Mouse (Mus musculus): ENCODE measurements around the gene Bag3.
"Not testable (repeated sequence)": the region's sequence is repeated elsewhere in the genome, so short reads cannot be mapped to it uniquely, and the experiment has no call there.

Bag3 gene

GRCm38 (mm10) chr7:128569429-128569828 lies 46.0 kb downstream of the Bag3 start:
- not testable (repeated sequence) for DNase-seq (ENCODE audit: low spot score)

GRCm38 (mm10) chr7:128569987-128570656 lies 46.7 kb downstream of the Bag3 start:
- no peak for DNase-seq (ENCODE audit: low spot score)

- DNase-seq (ENCODE audit: low spot score): not testable (repeated sequence)
Measured at GRCm38 (mm10) chr7:128570657-128571056, 47.2 kb downstream of the Bag3 start.

GRCm38 (mm10) chr7:128572030-128572429 lies 48.6 kb downstream of the Bag3 start:
- DNase-seq (ENCODE audit: low spot score): no peak

- DNase-seq (ENCODE audit: low spot score): no peak
Measured at GRCm38 (mm10) chr7:128575211-128575610, 51.8 kb downstream of the Bag3 start.

- DNase-seq (ENCODE audit: low spot score): no peak
Measured at GRCm38 (mm10) chr7:128575794-128576193, 52.4 kb downstream of the Bag3 start.

GRCm38 (mm10) chr7:128577607-128578006 lies 54.2 kb downstream of the Bag3 start:
- no peak for DNase-seq (ENCODE audit: low spot score)

- no peak for DNase-seq (ENCODE audit: low spot score)
Measured at GRCm38 (mm10) chr7:128578199-128578945, 55.0 kb downstream of the Bag3 start.

- no peak for DNase-seq (ENCODE audit: low spot score)
Measured at GRCm38 (mm10) chr7:128579381-128579780, 56.0 kb downstream of the Bag3 start.

- no peak for DNase-seq (ENCODE audit: low spot score)
Measured at GRCm38 (mm10) chr7:128580318-128580717, 56.9 kb downstream of the Bag3 start.

- no peak for DNase-seq (ENCODE audit: low spot score)
Measured at GRCm38 (mm10) chr7:128581864-128582484, 58.6 kb downstream of the Bag3 start.

GRCm38 (mm10) chr7:128583213-128583948 lies 60.0 kb downstream of the Bag3 start:
- DNase-seq (ENCODE audit: low spot score): no peak

- DNase-seq (ENCODE audit: low spot score): no peak
Measured at GRCm38 (mm10) chr7:128587334-128587933, 64.0 kb downstream of the Bag3 start.

GRCm38 (mm10) chr7:128591345-128592084 lies 68.1 kb downstream of the Bag3 start:
- no peak for DNase-seq (ENCODE audit: low spot score)

- no peak for DNase-seq (ENCODE audit: low spot score)
Measured at GRCm38 (mm10) chr7:128592118-128592935, 68.9 kb downstream of the Bag3 start.

GRCm38 (mm10) chr7:128592936-128593241 lies 69.5 kb downstream of the Bag3 start:
- no peak for DNase-seq (ENCODE audit: low spot score)

- DNase-seq (ENCODE audit: low spot score): no peak
Measured at GRCm38 (mm10) chr7:128596274-128596673, 72.9 kb downstream of the Bag3 start.
